ENCODE assay signal across 11 mouse cellular contexts in the genomic region with DNA sequence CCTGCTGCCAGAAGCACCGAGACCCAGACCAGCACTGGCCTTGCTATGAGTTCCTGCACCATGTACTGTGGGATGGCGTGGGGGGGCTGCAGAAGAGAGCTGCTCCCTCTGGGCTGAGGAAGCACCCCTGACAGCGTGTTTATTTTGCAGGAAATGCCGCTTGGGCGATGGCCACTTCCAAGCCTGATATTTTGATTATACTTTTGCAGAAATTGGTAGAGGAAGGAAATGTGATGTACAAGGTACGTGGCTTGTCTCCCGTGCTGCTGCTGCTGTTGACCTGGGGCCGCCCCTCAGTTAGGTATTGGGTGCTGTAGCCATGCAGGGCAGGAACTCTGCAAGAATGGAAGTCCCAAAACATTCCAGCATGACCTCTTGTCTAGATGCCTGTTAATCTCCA. TPM values are rescaled to one million over a fixed set of nuclear protein-coding genes. Genes with fewer than 3 reads are reported as not detected.
DNase-seq lines count a peak whose midpoint lies in the region; ATAC-seq and TF ChIP-seq lines count a peak whose summit lies in the region.
"Had no signal": no experiment of that assay in that cellular context is flagged by ENCODE, and none has a peak within 500 bp of the region (broad histone marks: within the 10 kb centered on the region; RNA-seq: fewer than 3 reads in every experiment).

No protein-coding gene starts in this region.

- 82% methylated on average over 8 of the region's 8 CpGs for WGBS in liver, adult 2 months
- WGBS in liver, embryonic 12.5 days (ENCODE audit: insufficient replicate concordance): 64% methylated on average over 8 of the region's 8 CpGs

- peak; percentile 16 for DNase-seq in gastrocnemius, adult 18-20 months (ENCODE audit: low spot score)
- no peak for DNase-seq in gastrocnemius, postnatal 36 days
- no peak for DNase-seq in liver, adult 2 months (ENCODE audit: extremely low read depth, low read depth, low spot score)
- peak; percentile 70 for DNase-seq in kidney, adult 9 months
- peak; percentile 56 to 73 for DNase-seq in lung, postnatal 4 days
- DNase-seq in layer of hippocampus, adult 11-12 months (ENCODE audit: low spot score): no peak
- DNase-seq in layer of hippocampus, adult 8-10 months (ENCODE audit: low spot score in 2 of 2): no peak
- DNase-seq: cerebellum, postnatal 36 days had no signal

- no peak overlapping the region for H3K4me2 ChIP-seq in liver, embryonic 12.5 days
- H3K4me2 ChIP-seq: limb, embryonic 13.5 days; midbrain, embryonic 11.5 days had no signal

- no peaks in the 10 kb centered on the region for H3K79me2 ChIP-seq in liver, adult 2 months (ENCODE audit: control insufficient read depth, insufficient read depth, low read length)

- TF ChIP-seq POLR2A in liver, adult 2 months (IDR thresholded peaks at IDR 0.05; ENCODE audit: extremely low read depth, insufficient read depth, low read length): no peak

- H3K9ac ChIP-seq in liver, adult 2 months (ENCODE audit: low read depth, low read length): no peak overlapping the region
- no peak overlapping the region for H3K9ac ChIP-seq in liver, embryonic 12.5 days
- H3K9ac ChIP-seq: limb, embryonic 13.5 days had no signal

- no peaks in the 10 kb centered on the region for H3K27me3 ChIP-seq in liver, adult 2 months (ENCODE audit: control insufficient read depth, insufficient read depth, low read length)
- H3K27me3 ChIP-seq in liver, embryonic 12.5 days (replicated peaks): no peaks in the 10 kb centered on the region
- H3K27me3 ChIP-seq: limb, embryonic 13.5 days had no signal

- no peak overlapping the region for H3K4me3 ChIP-seq in liver, adult 2 months (ENCODE audit: insufficient read depth, low read depth, low read length)
- H3K4me3 ChIP-seq in liver, embryonic 12.5 days: no peak overlapping the region
- H3K4me3 ChIP-seq: limb, embryonic 13.5 days had no signal

- no peaks in the 10 kb centered on the region for H3K4me1 ChIP-seq in liver, adult 2 months (ENCODE audit: control insufficient read depth, insufficient read depth, low read length)
- H3K4me1 ChIP-seq in liver, embryonic 12.5 days: peaks cover 28% of the 10 kb centered on the region

- ATAC-seq in liver, embryonic 12.5 days: no peak

- peak overlapping the region; percentile 48 for H3K27ac ChIP-seq in liver, adult 2 months (replicated peaks; ENCODE audit: insufficient read depth, low read depth, low read length)
- no peak overlapping the region for H3K27ac ChIP-seq in liver, embryonic 12.5 days
- H3K27ac ChIP-seq: limb, embryonic 13.5 days had no signal

- no peaks in the 10 kb centered on the region for H3K9me3 ChIP-seq in liver, embryonic 12.5 days (replicated peaks)
- H3K9me3 ChIP-seq: limb, embryonic 13.5 days had no signal

- no peak for TF ChIP-seq CTCF in liver, adult 2 months (IDR thresholded peaks at IDR 0.05; ENCODE audit: low read depth, low read length)

- H3K36me3 ChIP-seq in liver, adult 2 months (ENCODE audit: control insufficient read depth, insufficient read depth, low read length): peaks cover 22% of the 10 kb centered on the region; the same call in 1 of the 2 replicates
- peaks cover 44% of the 10 kb centered on the region for H3K36me3 ChIP-seq in liver, embryonic 12.5 days

- intact Hi-C loops in gastrocnemius, postnatal 36 days (cut with DNase I): no loop called here

RNA-seq across cellular contexts. Expression of a gene that starts 43.6 kb away (rescaled TPM):
- total RNA-seq in gastrocnemius, adult 18-20 months (2021): 10 to 100 TPM in 1 of 2 experiments, 1 to 10 TPM in 1; 9.6 to 12.5 TPM
- 10 to 100 TPM; 13.4 to 13.6 TPM for total RNA-seq in gastrocnemius, postnatal 36 days (2021)
- 7.7 and 12.1 TPM in 2 replicates for total RNA-seq in liver, adult 2 months (2014; rRNA removed)
- 11.1 and 23.7 TPM in 2 replicates for polyA plus RNA-seq in liver, adult 2 months (2012; rRNA removed)
- polyA plus RNA-seq in liver, embryonic 12.5 days (2016; fragmentation: Nextera tagmentation; extraction: Ambion mirVana): 10.5 and 12.9 TPM in 2 replicates
- 10 to 100 TPM; 20.7 to 35.0 (median 25.9) TPM for total RNA-seq in layer of hippocampus, adult 8-10 months (2022)

Comparison
In these comparisons a context has a peak if more than half of its experiments do, and no peak if none do; other contexts are left out.
1. DNase-seq: peak in gastrocnemius, adult 18-20 months (single experiment), kidney, adult 9 months (single experiment) and lung, postnatal 4 days (2 of 2); none in gastrocnemius, postnatal 36 days (0 of 2), liver, adult 2 months (single experiment), layer of hippocampus, adult 11-12 months (single experiment) and layer of hippocampus, adult 8-10 months (0 of 2).